Mouse (Mus musculus) heart, embryonic 11.5 days (tissue): ENCODE results near the gene Slc25a3. TPM values are rescaled to one million over a fixed set of nuclear protein-coding genes. Genes with fewer than 3 reads are reported as not detected.

Experiments
- polyA plus RNA-seq: library from polyadenylated mRNA; unstranded; fragments of >200 nt; fragmentation: Nextera tagmentation; extraction: Ambion mirVana; gene quantifications from 2 replicates; pipeline ENCODE4 v1.2.1, GENCODE M21; 2014

Slc25a3 gene
- polyA plus RNA-seq, 1 experiment from 2014 or later = 838 TPM

Other genes with a start within 250 kb of the Slc25a3 start
- gene Apaf1, start 41.3 kb downstream of the Slc25a3 start, polyA plus RNA-seq = 17.3 and 19.3 TPM in 2 replicates
- gene Ikbip, start 41.1 kb downstream of the Slc25a3 start, polyA plus RNA-seq = 46.1 and 48.2 TPM in 2 replicates
- 162 and 170 TPM in 2 replicates for gene Tmpo, start 57.3 kb upstream of the Slc25a3 start, polyA plus RNA-seq